Mouse (Mus musculus) lung, postnatal 0 days (tissue): ENCODE data around the gene Gm2431.
"Not testable (repeated sequence)": the region's sequence is repeated elsewhere in the genome, so short reads cannot be mapped to it uniquely, and the experiment has no call there.

Experiments used
- CTCF ChIP-seq: IDR thresholded peaks from 2 replicates; pipeline ENCODE4 v1.5.1; 2016; ENCODE audit warnings: antibody characterized with exemption, mild to moderate bottlenecking
- EP300 ChIP-seq: IDR thresholded peaks from 2 replicates; pipeline ENCODE4 v1.6.1; 2016; ENCODE audit warnings: antibody characterized with exemption, mild to moderate bottlenecking, control low read depth

GRCm38 (mm10) chr7:142282847-142283246 is 24.7 kb upstream of the Gm2431 start:
- not testable (repeated sequence) for TF ChIP-seq CTCF, EP300
